Mouse (Mus musculus) lung, postnatal 0 days (tissue): Measurements from ENCODE around the gene Jakmip3. TPM values are rescaled to one million over a fixed set of nuclear protein-coding genes. Genes with fewer than 3 reads are reported as not detected.

Experiments
- ATAC-seq: fragments of 200-750 bp; cut with Nextera tagmentation; 2 replicates; pipeline ENCODE4 v1.8.0; 2017; ENCODE audit warnings: moderate library complexity
- DNase-seq: peaks from one replicate; pipeline ENCODE4 v3.0.0-alpha.2; 2016; ENCODE audit warnings: low spot score
- H3K27ac ChIP-seq: fragments of 300-500 bp; sonication (generic); 2 replicates; pipeline ENCODE4 v1.5.1; 2014; ENCODE audit warnings: antibody characterized with exemption, mild to moderate bottlenecking, low read length, mixed read lengths
- H3K27me3 ChIP-seq: fragments of 300-500 bp; sonication (generic); replicated peaks from 2 replicates; pipeline ENCODE4 v1.6.1; 2014; ENCODE audit warnings: low read length, mixed read lengths; ENCODE audit not compliant: insufficient read depth
- H3K36me3 ChIP-seq: fragments of 300-500 bp; sonication (generic); 2 replicates; pipeline ENCODE4 v1.6.1; 2014; ENCODE audit warnings: low read length, mixed read lengths; ENCODE audit not compliant: insufficient read depth
- H3K4me1 ChIP-seq: fragments of 300-500 bp; sonication (generic); 2 replicates; pipeline ENCODE4 v1.6.1; 2014; ENCODE audit warnings: antibody characterized with exemption, low read depth, low read length, mixed read lengths; ENCODE audit not compliant: insufficient read depth
- H3K4me2 ChIP-seq: fragments of 300-500 bp; sonication (generic); replicated peaks from 2 replicates; pipeline ENCODE4 v1.6.1; 2014; ENCODE audit warnings: low read depth, mild to moderate bottlenecking, low read length, moderate library complexity, mixed read lengths
- H3K4me3 ChIP-seq: fragments of 300-500 bp; sonication (generic); 2 replicates; pipeline ENCODE4 v1.5.1; 2014; ENCODE audit warnings: low read depth, low read length
- H3K9ac ChIP-seq: fragments of 300-500 bp; sonication (generic); replicated peaks from 2 replicates; pipeline ENCODE4 v1.6.1; 2014; ENCODE audit warnings: low read depth, mild to moderate bottlenecking
- H3K9me3 ChIP-seq: fragments of 300-500 bp; sonication (generic); 2 replicates; pipeline ENCODE4 v1.6.1; 2016; ENCODE audit warnings: low read length, mixed read lengths
- CTCF ChIP-seq: IDR thresholded peaks from 2 replicates; pipeline ENCODE4 v1.5.1; 2016; ENCODE audit warnings: antibody characterized with exemption, mild to moderate bottlenecking
- EP300 ChIP-seq: IDR thresholded peaks from 2 replicates; pipeline ENCODE4 v1.6.1; 2016; ENCODE audit warnings: antibody characterized with exemption, mild to moderate bottlenecking, control low read depth
- WGBS: fragments of 180-500 bp; shearing (Covaris S2); extraction: QIAGEN DNeasy Blood & Tissue Kit; methylation state at CpG from one replicate; pipeline ENCODE4 v1.1.7; 2014; 5-methylcytosine and 5-hydroxymethylcytosine counted together
- polyA plus RNA-seq: library from polyadenylated mRNA; unstranded; fragments of >200 nt; fragmentation: Nextera tagmentation; extraction: Ambion mirVana; gene quantifications from 2 replicates; pipeline ENCODE4 v1.2.1, GENCODE M21; 2015

Gene Jakmip3
- polyA plus RNA-seq, 1 experiment from 2014 or later: not detected

DNA sequence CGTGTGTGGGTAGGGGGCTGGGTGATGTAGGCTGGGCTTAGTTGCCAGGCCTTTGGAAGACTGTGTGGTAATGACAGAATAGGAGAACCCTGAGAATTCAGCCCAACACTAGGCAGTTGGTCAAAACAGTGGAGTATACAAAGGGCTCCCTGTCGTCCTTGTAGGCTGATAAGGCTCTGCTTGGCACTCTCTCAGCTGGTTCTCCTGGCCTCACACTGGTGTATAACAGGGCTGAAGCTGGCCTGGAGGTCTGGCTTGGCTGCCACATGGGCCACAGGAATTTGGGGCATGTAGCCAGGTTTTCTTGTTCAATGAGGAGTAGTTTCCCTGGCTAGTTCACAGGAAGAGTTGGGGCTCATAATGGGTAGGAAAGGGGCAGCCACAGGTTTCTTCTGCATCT lies 147.3 kb downstream of the Jakmip3 start:
- TF ChIP-seq CTCF (no peak), EP300 (no peak)
- Histone ChIP-seq H3K9me3 (no peaks in the 10 kb centered on the region), H3K36me3 (no peaks in the 10 kb centered on the region), H3K4me3 (no peak overlapping the region), H3K4me2 (no peak overlapping the region), H3K4me1 (no peaks in the 10 kb centered on the region), H3K27ac (no peak overlapping the region), H3K27me3 (peaks cover 20% of the 10 kb centered on the region), H3K9ac (no peak overlapping the region)
- ATAC-seq (no peak), DNase-seq (no peak)
- WGBS: 67% methylated on average over 2 of the region's 2 CpGs

DNA sequence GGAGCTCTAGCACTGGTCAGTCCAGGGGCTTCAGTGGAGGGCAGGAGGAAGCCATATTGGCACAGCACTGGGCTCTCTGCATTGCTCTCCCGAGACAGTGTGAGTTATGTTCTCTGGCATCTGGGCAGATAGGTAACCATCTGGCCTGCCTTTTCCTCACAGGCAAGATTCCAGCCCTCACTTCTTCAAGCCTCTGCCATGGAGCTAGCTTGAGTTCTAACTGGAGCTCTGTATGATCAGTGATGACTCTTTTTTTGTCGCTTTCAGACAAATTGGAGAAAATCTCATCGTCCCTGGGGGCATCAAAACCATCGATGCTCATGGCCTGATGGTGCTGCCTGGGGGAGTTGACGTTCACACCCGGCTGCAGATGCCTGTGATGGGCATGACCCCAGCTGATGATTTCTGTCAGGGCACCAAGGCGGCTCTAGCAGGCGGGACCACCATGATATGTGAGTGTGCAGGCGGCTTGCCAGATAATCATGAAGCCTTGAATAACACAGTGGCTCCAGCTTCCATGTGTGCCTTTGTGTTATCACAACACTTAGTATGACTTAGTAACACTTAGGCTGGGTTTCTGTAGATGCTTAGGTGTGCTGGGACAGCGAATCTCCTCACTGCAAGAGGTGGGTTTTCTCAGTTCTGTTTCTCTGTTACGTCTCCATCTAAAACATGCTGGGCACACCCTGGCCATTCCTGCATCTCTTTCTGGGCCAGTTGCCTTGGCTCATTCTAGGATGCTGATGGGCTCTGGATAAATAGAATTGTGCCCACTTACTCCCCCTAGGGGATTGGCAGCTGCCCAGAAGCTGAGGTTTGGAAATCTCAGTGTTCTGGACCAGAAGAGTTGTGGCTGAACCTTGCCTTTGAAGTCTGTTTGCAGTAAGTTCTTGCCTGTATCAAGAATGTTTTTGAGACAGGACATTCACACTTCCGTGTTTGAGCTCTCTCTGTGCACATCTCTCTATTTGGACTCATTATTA lies 149.7 kb downstream of the Jakmip3 start:
- no peak for DNase-seq
- Histone ChIP-seq H3K4me3 (no peak overlapping the region), H3K36me3 (no peaks in the 10 kb centered on the region), H3K4me1 (no peaks in the 10 kb centered on the region), H3K9ac (no peak overlapping the region), H3K27ac (no peak overlapping the region), H3K27me3 (peaks cover 17% of the 10 kb centered on the region), H3K4me2 (no peak overlapping the region), H3K9me3 (no peaks in the 10 kb centered on the region)
- ATAC-seq: no peak
- no peak for TF ChIP-seq EP300
- no peak; the same call in 1 of the 2 replicates for TF ChIP-seq CTCF
- WGBS: 84% methylated on average over 12 of the region's 12 CpGs

DNA sequence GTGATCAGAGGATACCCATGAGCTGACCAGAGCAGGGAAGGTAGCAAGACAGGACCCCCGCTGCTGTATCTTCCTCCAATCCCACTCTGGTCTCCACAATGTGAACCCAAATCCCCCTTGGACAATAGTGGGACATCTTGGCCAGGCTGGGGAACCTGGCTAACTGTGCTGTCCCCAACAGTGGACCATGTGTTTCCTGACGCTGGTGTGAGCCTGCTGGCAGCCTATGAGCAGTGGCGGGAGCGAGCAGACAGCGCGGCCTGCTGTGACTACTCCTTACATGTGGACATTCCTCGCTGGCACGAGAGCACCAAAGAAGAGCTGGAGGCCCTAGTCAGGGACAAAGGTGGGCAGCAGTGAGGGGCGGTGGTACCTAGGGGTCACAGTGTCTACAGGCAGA lies 151.2 kb downstream of the Jakmip3 start:
- Histone ChIP-seq H3K36me3 (no peaks in the 10 kb centered on the region), H3K27me3 (0 out of 2 replicates have a peak, but pooled peaks cover 5% of the 10 kb centered on the region), H3K9ac (no peak overlapping the region), H3K4me1 (no peaks in the 10 kb centered on the region), H3K4me3 (no peak overlapping the region), H3K4me2 (no peak overlapping the region), H3K27ac (no peak overlapping the region), H3K9me3 (no peaks in the 10 kb centered on the region)
- DNase-seq (no peak), ATAC-seq (no peak)
- 89% methylated on average over 9 of the region's 9 CpGs for WGBS
- TF ChIP-seq CTCF (no peak), EP300 (no peak)

DNA sequence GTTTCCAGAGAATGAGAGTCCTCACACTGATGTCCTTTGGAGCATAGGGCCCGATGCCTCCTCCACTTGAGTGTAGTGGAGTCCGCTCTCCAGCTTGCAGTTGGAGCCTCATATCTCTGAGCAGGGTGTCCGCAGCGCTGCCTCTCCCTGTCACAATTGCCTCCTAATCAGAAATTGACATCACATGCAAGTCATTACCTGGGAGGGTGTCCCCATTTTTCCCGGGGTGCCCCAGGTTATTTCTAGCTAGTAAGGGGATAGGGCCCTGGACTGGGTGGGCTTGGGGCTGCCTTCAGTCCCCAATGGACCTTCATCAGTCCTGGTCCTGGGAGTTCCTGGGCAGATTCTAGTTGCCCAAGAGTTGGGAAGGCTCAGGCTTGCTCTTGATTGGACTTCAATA lies 152.1 kb downstream of the Jakmip3 start:
- Histone ChIP-seq H3K9me3 (no peaks in the 10 kb centered on the region), H3K9ac (no peak overlapping the region), H3K4me1 (no peaks in the 10 kb centered on the region), H3K27ac (no peak overlapping the region), H3K27me3 (no peaks in the 10 kb centered on the region), H3K4me2 (no peak overlapping the region), H3K4me3 (no peak overlapping the region), H3K36me3 (no peaks in the 10 kb centered on the region)
- TF ChIP-seq CTCF (no peak), EP300 (no peak)
- WGBS: 90% methylated on average over 5 of the region's 5 CpGs
- DNase-seq: no peak
- no peak for ATAC-seq

DNA sequence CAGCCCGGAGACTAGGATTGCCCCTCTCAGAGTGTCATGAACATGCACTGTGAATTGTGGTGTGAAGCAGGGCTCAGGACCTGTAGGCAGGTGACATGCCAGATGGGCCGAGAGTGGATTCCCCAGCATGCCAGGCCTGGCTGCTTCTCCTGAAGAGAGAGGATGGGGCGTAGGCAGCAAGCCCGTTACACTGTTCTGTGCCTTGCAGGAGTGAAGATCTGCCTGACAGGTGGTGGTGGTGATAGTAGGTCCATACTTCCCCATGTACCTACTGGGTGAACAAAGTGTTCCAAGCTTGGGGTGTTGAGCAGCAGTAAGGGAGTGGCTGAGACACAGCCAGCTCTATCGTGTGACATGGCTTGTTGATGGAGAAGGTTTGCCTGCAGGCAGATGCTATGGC lies 152.6 kb downstream of the Jakmip3 start:
- Histone ChIP-seq H3K36me3 (no peaks in the 10 kb centered on the region), H3K4me2 (no peak overlapping the region), H3K9me3 (no peaks in the 10 kb centered on the region), H3K4me1 (no peaks in the 10 kb centered on the region), H3K27me3 (no peaks in the 10 kb centered on the region), H3K27ac (no peak overlapping the region), H3K4me3 (no peak overlapping the region), H3K9ac (no peak overlapping the region)
- TF ChIP-seq EP300 (no peak), CTCF (no peak)
- WGBS: 86% methylated on average over 5 of the region's 5 CpGs
- no peak for DNase-seq
- no peak for ATAC-seq

DNA sequence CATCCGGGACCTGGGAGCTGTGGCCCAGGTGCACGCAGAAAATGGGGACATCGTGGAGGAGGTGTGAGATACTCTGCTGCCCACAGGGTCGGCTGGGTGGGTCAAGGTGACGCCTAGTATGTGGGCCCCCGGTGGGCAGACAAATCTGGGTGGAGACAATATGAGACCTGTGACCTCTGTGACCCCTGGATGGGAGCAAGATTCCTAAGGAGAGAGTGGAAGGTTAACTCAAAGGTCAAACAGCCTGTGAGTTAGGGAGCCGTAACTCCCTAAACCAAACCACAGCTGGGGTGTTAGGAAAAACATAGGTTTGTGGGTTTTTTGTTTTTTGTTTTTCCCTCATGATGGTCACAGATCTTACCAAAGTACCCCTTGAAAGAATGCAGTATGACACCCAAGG lies 153.3 kb downstream of the Jakmip3 start:
- DNase-seq: no peak
- Histone ChIP-seq H3K9ac (no peak overlapping the region), H3K27ac (no peak overlapping the region), H3K27me3 (no peaks in the 10 kb centered on the region), H3K4me3 (no peak overlapping the region), H3K9me3 (no peaks in the 10 kb centered on the region), H3K4me2 (no peak overlapping the region), H3K36me3 (no peaks in the 10 kb centered on the region), H3K4me1 (no peaks in the 10 kb centered on the region)
- ATAC-seq: no peak
- 74% methylated on average over 7 of the region's 7 CpGs for WGBS
- no peak for TF ChIP-seq EP300
- no peak for TF ChIP-seq CTCF
